Mouse (Mus musculus) midbrain, embryonic 15.5 days (tissue): ENCODE results near the gene Map3k15. TPM values are rescaled to one million over a fixed set of nuclear protein-coding genes. Genes with fewer than 3 reads are reported as not detected.

Source experiments
- ATAC-seq: fragments of 200-750 bp; cut with Nextera tagmentation; replicated peaks from 2 replicates; pipeline ENCODE4 v1.8.0; 2017; ENCODE audit warnings: moderate TSS enrichment
- H3K27ac ChIP-seq: fragments of 300-500 bp; sonication (generic); 2 replicates; pipeline ENCODE4 v1.5.1; 2015; ENCODE audit warnings: mild to moderate bottlenecking, inconsistent platforms
- H3K27me3 ChIP-seq: fragments of 300-500 bp; sonication (generic); replicated peaks from 2 replicates; pipeline ENCODE4 v1.6.1; 2015; ENCODE audit warnings: inconsistent platforms
- H3K36me3 ChIP-seq: fragments of 300-500 bp; sonication (generic); replicated peaks from 2 replicates; pipeline ENCODE4 v1.6.1; 2015; ENCODE audit warnings: inconsistent platforms
- H3K4me1 ChIP-seq: fragments of 300-500 bp; sonication (generic); 2 replicates; pipeline ENCODE4 v1.6.1; 2015; ENCODE audit warnings: inconsistent platforms
- H3K4me2 ChIP-seq: fragments of 300-500 bp; sonication (generic); 2 replicates; pipeline ENCODE4 v1.6.1; 2015; ENCODE audit warnings: inconsistent platforms, mild to moderate bottlenecking, moderate library complexity
- H3K4me3 ChIP-seq: fragments of 300-500 bp; sonication (generic); 2 replicates; pipeline ENCODE4 v1.5.1; 2015; ENCODE audit warnings: mild to moderate bottlenecking, inconsistent platforms
- H3K9ac ChIP-seq: fragments of 300-500 bp; sonication (generic); 2 replicates; pipeline ENCODE4 v1.6.1; 2015; ENCODE audit warnings: mild to moderate bottlenecking, inconsistent platforms
- H3K9me3 ChIP-seq: fragments of 300-500 bp; sonication (generic); 2 replicates; pipeline ENCODE4 v1.6.1; 2016; ENCODE audit warnings: inconsistent platforms
- whole genome bisulfite sequencing: fragments of 180-500 bp; shearing (Covaris S2); methylation state at CpG from one replicate; pipeline ENCODE4 v1.1.7; 2015; ENCODE audit warnings: mixed read lengths; 5-methylcytosine and 5-hydroxymethylcytosine counted together
- polyA plus RNA-seq: library from polyadenylated mRNA; unstranded; fragments of >200 nt; fragmentation: Nextera tagmentation; extraction: Ambion mirVana; gene quantifications from 2 replicates; pipeline ENCODE4 v1.2.1, GENCODE M21; 2015

The Map3k15 gene
- polyA plus RNA-seq, 1 experiment from 2014 or later, result 0.19 TPM

DNA sequence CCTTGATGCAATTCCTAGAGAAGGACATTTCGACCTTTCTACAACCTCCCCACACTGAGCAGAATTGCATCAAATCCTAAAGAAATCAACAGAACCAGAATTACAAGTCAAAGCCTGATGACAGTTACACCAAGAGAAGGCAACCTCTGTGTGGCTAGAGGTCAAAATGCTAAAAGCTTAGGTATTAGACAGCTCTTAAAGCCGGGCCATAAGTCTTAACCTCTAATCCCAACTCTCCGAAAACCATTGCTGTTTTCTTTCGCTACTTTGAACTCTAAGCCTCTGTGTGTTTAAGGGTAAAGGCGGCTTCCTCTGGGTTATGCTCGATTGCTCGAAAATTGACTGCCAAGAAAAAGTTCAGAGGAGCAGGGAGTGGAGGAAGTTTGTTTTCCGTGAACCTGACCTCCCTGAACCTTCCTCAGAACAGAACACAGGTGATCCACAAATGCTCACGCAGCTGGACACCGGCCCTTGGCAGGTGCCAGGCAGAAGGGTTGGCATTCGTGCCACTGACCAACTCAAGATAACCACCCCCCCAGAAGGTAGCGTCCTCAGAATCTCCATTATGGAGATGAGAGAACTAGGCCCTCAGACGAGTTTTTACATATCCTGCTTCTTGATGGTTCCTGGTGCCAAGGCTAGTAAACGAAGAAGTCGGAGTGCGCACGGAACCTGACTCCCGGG is 149.1 kb downstream of the Map3k15 start:
- Histone ChIP-seq H3K27me3 (no peaks in the 10 kb centered on the region), H3K4me2 (peak overlapping the region; percentile 66), H3K27ac (peak overlapping the region; percentile 81; the same call in 1 of the 2 replicates), H3K36me3 (no peaks in the 10 kb centered on the region), H3K4me3 (peak overlapping the region; percentile 60), H3K9me3 (no peaks in the 10 kb centered on the region), H3K4me1 (peaks cover 8% of the 10 kb centered on the region; the same call in 1 of the 2 replicates), H3K9ac (peak overlapping the region; percentile 49)
- ATAC-seq, result no peak
- 30% methylated on average over 18 of the region's 18 CpGs for WGBS

GRCm38 (mm10) chrX:160137861-160138717 is 149.9 kb downstream of the Map3k15 start, which contains the start of gene Pdha1:
Gene Pdha1, minus strand, starts transcription at chrX:160138413.
- H3K4me3 ChIP-seq, result peak within 1 kb of the TSS; percentile 60
- no peaks in the 10 kb centered on the region for H3K9me3 ChIP-seq
- peak within 1 kb of the TSS; percentile 66 for H3K4me2 ChIP-seq
- 25% methylated on average over 67 of the region's 67 CpGs for WGBS
- H3K36me3 ChIP-seq, result no peaks in the 10 kb centered on the region
- peak within 1 kb of the TSS; percentile 49 for H3K9ac ChIP-seq
- no peaks in the 10 kb centered on the region for H3K27me3 ChIP-seq
- ATAC-seq, result peak; percentile 99
- H3K4me1 ChIP-seq, result peaks cover 8% of the 10 kb centered on the region; the same call in 1 of the 2 replicates
- H3K27ac ChIP-seq, result peak within 1 kb of the TSS; percentile 81

GRCm38 (mm10) chrX:160146806-160147205 is 158.6 kb downstream of the Map3k15 start:
- Histone ChIP-seq H3K27ac (no peak overlapping the region), H3K4me1 (no peaks in the 10 kb centered on the region), H3K9me3 (no peaks in the 10 kb centered on the region), H3K27me3 (no peaks in the 10 kb centered on the region), H3K4me3 (no peak overlapping the region), H3K9ac (no peak overlapping the region), H3K36me3 (no peaks in the 10 kb centered on the region), H3K4me2 (no peak overlapping the region)
- no peak for ATAC-seq
- 92% methylated on average over 4 of the region's 4 CpGs for WGBS

GRCm38 (mm10) chrX:160147406-160147805 is 159.2 kb downstream of the Map3k15 start:
- no peaks in the 10 kb centered on the region for H3K27me3 ChIP-seq
- no peak overlapping the region for H3K9ac ChIP-seq
- no peak for ATAC-seq
- H3K9me3 ChIP-seq, result no peaks in the 10 kb centered on the region
- H3K4me3 ChIP-seq, result no peak overlapping the region
- no peak overlapping the region for H3K4me2 ChIP-seq
- no peaks in the 10 kb centered on the region for H3K4me1 ChIP-seq
- no peak overlapping the region for H3K27ac ChIP-seq
- no peaks in the 10 kb centered on the region for H3K36me3 ChIP-seq
- 86% methylated on average over 3 of the region's 3 CpGs for WGBS

- Histone ChIP-seq H3K9me3 (no peaks in the 10 kb centered on the region), H3K36me3 (no peaks in the 10 kb centered on the region), H3K4me1 (no peaks in the 10 kb centered on the region), H3K9ac (no peak overlapping the region), H3K27me3 (no peaks in the 10 kb centered on the region), H3K4me3 (no peak overlapping the region), H3K4me2 (no peak overlapping the region), H3K27ac (no peak overlapping the region)
- no peak for ATAC-seq
- 82% methylated on average over 3 of the region's 3 CpGs for WGBS
These were observed 160.6 kb downstream of the Map3k15 start for GRCm38 (mm10) chrX:160148859-160149258.

DNA sequence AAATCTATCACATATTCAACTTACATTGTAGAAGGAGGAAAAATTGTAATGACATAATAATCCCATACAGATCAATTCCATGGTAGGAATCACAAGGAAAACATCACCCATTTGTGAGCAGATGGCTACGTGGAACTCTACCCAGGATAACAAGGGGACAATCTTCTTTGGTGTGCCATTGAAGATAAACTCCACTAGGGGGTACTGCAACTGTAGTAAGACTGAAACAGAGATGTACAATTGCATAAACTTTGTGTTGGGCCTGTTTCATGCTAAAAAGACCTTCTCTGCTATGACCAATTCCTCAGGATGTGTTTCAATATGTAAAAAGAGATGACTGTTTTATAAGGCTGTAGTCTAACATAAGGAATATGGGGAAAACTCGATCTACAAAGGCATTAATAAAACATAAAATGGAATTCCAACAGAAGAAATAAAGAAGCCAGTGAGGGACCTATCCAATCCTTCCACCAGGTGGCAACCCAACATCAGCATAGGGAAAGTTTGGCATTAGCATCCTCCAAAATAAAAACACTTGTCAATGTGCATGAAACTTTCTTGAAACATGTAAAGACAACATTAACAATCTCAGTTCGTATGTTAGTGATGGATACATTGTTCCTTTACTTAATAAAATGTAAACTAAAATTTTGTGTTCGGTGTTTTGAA is 165.0 kb downstream of the Map3k15 start:
- Histone ChIP-seq H3K27me3 (no peaks in the 10 kb centered on the region), H3K4me3 (no peak overlapping the region), H3K4me1 (no peaks in the 10 kb centered on the region), H3K4me2 (no peak overlapping the region), H3K36me3 (no peaks in the 10 kb centered on the region), H3K9ac (no peak overlapping the region), H3K9me3 (no peaks in the 10 kb centered on the region), H3K27ac (no peak overlapping the region)
- ATAC-seq, result no peak
- WGBS, result 57% methylated on average over 4 of the region's 4 CpGs

- Histone ChIP-seq H3K9me3 (no peaks in the 10 kb centered on the region), H3K36me3 (no peaks in the 10 kb centered on the region), H3K9ac (no peak overlapping the region), H3K4me1 (peaks cover 4% of the 10 kb centered on the region; the same call in 1 of the 2 replicates), H3K27me3 (no peaks in the 10 kb centered on the region), H3K4me2 (no peak overlapping the region), H3K27ac (no peak overlapping the region), H3K4me3 (no peak overlapping the region)
- WGBS, result 86% methylated on average over 3 of the region's 3 CpGs
- ATAC-seq, result no peak
These were observed 176.0 kb downstream of the Map3k15 start for GRCm38 (mm10) chrX:160164259-160164658.

GRCm38 (mm10) chrX:160166246-160166985 is 178.2 kb downstream of the Map3k15 start:
- Histone ChIP-seq H3K9me3 (no peaks in the 10 kb centered on the region), H3K4me3 (no peak overlapping the region), H3K4me2 (no peak overlapping the region), H3K36me3 (no peaks in the 10 kb centered on the region), H3K4me1 (peaks cover 4% of the 10 kb centered on the region; the same call in 1 of the 2 replicates), H3K27ac (peak overlapping the region; percentile 56; the same call in 1 of the 2 replicates), H3K9ac (no peak overlapping the region), H3K27me3 (no peaks in the 10 kb centered on the region)
- peak; percentile 94 for ATAC-seq
- WGBS, result 18% methylated on average over 6 of the region's 6 CpGs

- 29% methylated on average over 3 of the region's 3 CpGs for WGBS
- no peak for ATAC-seq
- no peaks in the 10 kb centered on the region for H3K9me3 ChIP-seq
These were observed 181.9 kb downstream of the Map3k15 start for GRCm38 (mm10) chrX:160170150-160170549.

More at GRCm38 (mm10) chrX:160170150-160170549, 181.9 kb downstream of the Map3k15 start:
- Histone ChIP-seq H3K4me2 (no peak overlapping the region), H3K4me3 (no peak overlapping the region), H3K36me3 (no peaks in the 10 kb centered on the region), H3K27ac (no peak overlapping the region), H3K4me1 (peaks cover 4% of the 10 kb centered on the region; the same call in 1 of the 2 replicates), H3K9ac (no peak overlapping the region), H3K27me3 (no peaks in the 10 kb centered on the region)
